Mouse (Mus musculus) forebrain, embryonic 12.5 days (tissue): Measurements from ENCODE around the gene Tns3. TPM values are rescaled to one million over a fixed set of nuclear protein-coding genes. Genes with fewer than 3 reads are reported as not detected.
A peak's percentile ranks its signal among the peaks of the same experiment; 100 is the strongest.

Source experiments
- ATAC-seq: fragments of 200-750 bp; cut with Nextera tagmentation; 2 replicates; pipeline ENCODE4 v1.8.0; 2017; ENCODE audit warnings: moderate TSS enrichment; ENCODE audit not compliant: low FRiP score
- H3K27ac ChIP-seq: fragments of 300-500 bp; sonication (generic); 2 replicates; pipeline ENCODE4 v1.5.1; 2016; ENCODE audit warnings: mild to moderate bottlenecking
- H3K27me3 ChIP-seq: fragments of 300-500 bp; sonication (generic); 2 replicates; pipeline ENCODE4 v1.6.1; 2016; ENCODE audit warnings: mild to moderate bottlenecking
- H3K36me3 ChIP-seq: fragments of 300-500 bp; sonication (generic); replicated peaks from 2 replicates; pipeline ENCODE4 v1.6.1; 2016; ENCODE audit warnings: mild to moderate bottlenecking
- H3K4me1 ChIP-seq: fragments of 300-500 bp; sonication (generic); 2 replicates; pipeline ENCODE4 v1.6.1; 2016
- H3K4me2 ChIP-seq: fragments of 300-500 bp; sonication (generic); 2 replicates; pipeline ENCODE4 v1.6.1; 2016; ENCODE audit warnings: mild to moderate bottlenecking, moderate library complexity
- H3K4me3 ChIP-seq: fragments of 300-500 bp; sonication (generic); replicated peaks from 2 replicates; pipeline ENCODE4 v1.5.1; 2016; ENCODE audit warnings: mild to moderate bottlenecking
- H3K9ac ChIP-seq: fragments of 300-500 bp; sonication (generic); 2 replicates; pipeline ENCODE4 v1.6.1; 2016; ENCODE audit warnings: mild to moderate bottlenecking
- H3K9me3 ChIP-seq: fragments of 300-500 bp; sonication (generic); 2 replicates; pipeline ENCODE4 v1.6.1; 2016
- WGBS: fragments of 180-500 bp; shearing (Covaris S2); methylation state at CpG from one replicate; pipeline ENCODE4 v1.1.7; 2016; 5-methylcytosine and 5-hydroxymethylcytosine counted together
- polyA plus RNA-seq: library from polyadenylated mRNA; unstranded; fragments of >200 nt; fragmentation: Nextera tagmentation; extraction: Ambion mirVana; gene quantifications from 2 replicates; pipeline ENCODE4 v1.2.1, GENCODE M21; 2016

Tns3 gene
- polyA plus RNA-seq, 1 experiment from 2014 or later: 11.4 TPM

- no peaks in the 10 kb centered on the region for H3K27me3 ChIP-seq
- H3K9ac ChIP-seq: no peak overlapping the region
- no peak overlapping the region for H3K4me2 ChIP-seq
- ATAC-seq: no peak
- H3K4me3 ChIP-seq: no peak overlapping the region
- no peaks in the 10 kb centered on the region for H3K9me3 ChIP-seq
- no peaks in the 10 kb centered on the region for H3K36me3 ChIP-seq
- peaks cover 28% of the 10 kb centered on the region for H3K4me1 ChIP-seq
- no peak overlapping the region for H3K27ac ChIP-seq
- 75% methylated on average over 12 of the region's 12 CpGs for WGBS
Measured at GRCm38 (mm10) chr11:8656448-8657393, 7.6 kb downstream of the Tns3 start.

GRCm38 (mm10) chr11:8653800-8654295 lies 10.5 kb downstream of the Tns3 start:
- Histone ChIP-seq H3K4me1 (peaks cover 31% of the 10 kb centered on the region), H3K4me3 (no peak overlapping the region), H3K9me3 (no peaks in the 10 kb centered on the region), H3K27me3 (no peaks in the 10 kb centered on the region), H3K27ac (no peak overlapping the region), H3K36me3 (no peaks in the 10 kb centered on the region), H3K4me2 (no peak overlapping the region), H3K9ac (no peak overlapping the region)
- ATAC-seq: no peak
- WGBS: 80% methylated on average over 13 of the region's 13 CpGs

GRCm38 (mm10) chr11:8652792-8653645 lies 11.3 kb downstream of the Tns3 start:
- H3K4me3 ChIP-seq: no peak overlapping the region
- H3K9me3 ChIP-seq: no peaks in the 10 kb centered on the region
- H3K27ac ChIP-seq: peak overlapping the region; percentile 38; the same call in 1 of the 2 replicates
- ATAC-seq: no peak; the same call in 1 of the 2 replicates
- WGBS: 40% methylated on average over 10 of the region's 10 CpGs
- H3K4me2 ChIP-seq: no peak overlapping the region
- H3K9ac ChIP-seq: no peak overlapping the region
- H3K27me3 ChIP-seq: no peaks in the 10 kb centered on the region
- H3K4me1 ChIP-seq: peaks cover 30% of the 10 kb centered on the region
- H3K36me3 ChIP-seq: no peaks in the 10 kb centered on the region

GRCm38 (mm10) chr11:8652116-8652714 lies 12.1 kb downstream of the Tns3 start:
- Histone ChIP-seq H3K27me3 (no peaks in the 10 kb centered on the region), H3K36me3 (no peaks in the 10 kb centered on the region), H3K9ac (no peak overlapping the region), H3K4me1 (peaks cover 30% of the 10 kb centered on the region), H3K27ac (peak overlapping the region; percentile 38; the same call in 1 of the 2 replicates), H3K9me3 (no peaks in the 10 kb centered on the region), H3K4me3 (no peak overlapping the region), H3K4me2 (no peak overlapping the region)
- peak; percentile 57; the same call in 1 of the 2 replicates for ATAC-seq
- 68% methylated on average over 10 of the region's 10 CpGs for WGBS

GRCm38 (mm10) chr11:8651448-8652035 lies 12.8 kb downstream of the Tns3 start:
- no peaks in the 10 kb centered on the region for H3K27me3 ChIP-seq
- H3K9ac ChIP-seq: no peak overlapping the region
- H3K27ac ChIP-seq: no peak overlapping the region
- H3K9me3 ChIP-seq: no peaks in the 10 kb centered on the region
- H3K4me1 ChIP-seq: peaks cover 30% of the 10 kb centered on the region
- 91% methylated on average over 10 of the region's 10 CpGs for WGBS
- H3K4me3 ChIP-seq: no peak overlapping the region
- no peaks in the 10 kb centered on the region for H3K36me3 ChIP-seq
- ATAC-seq: no peak
- H3K4me2 ChIP-seq: no peak overlapping the region

GRCm38 (mm10) chr11:8645609-8646008 lies 18.7 kb downstream of the Tns3 start:
- Histone ChIP-seq H3K4me3 (no peak overlapping the region), H3K27ac (no peak overlapping the region), H3K9me3 (no peaks in the 10 kb centered on the region), H3K27me3 (no peaks in the 10 kb centered on the region), H3K36me3 (no peaks in the 10 kb centered on the region), H3K4me2 (no peak overlapping the region), H3K9ac (no peak overlapping the region), H3K4me1 (peaks cover 8% of the 10 kb centered on the region; the same call in 1 of the 2 replicates)
- no peak for ATAC-seq
- WGBS: 84% methylated on average over 3 of the region's 3 CpGs

GRCm38 (mm10) chr11:8644272-8644671 lies 20.1 kb downstream of the Tns3 start:
- Histone ChIP-seq H3K4me1 (peaks cover 3% of the 10 kb centered on the region; the same call in 1 of the 2 replicates), H3K4me2 (no peak overlapping the region), H3K9ac (no peak overlapping the region), H3K27ac (no peak overlapping the region), H3K9me3 (no peaks in the 10 kb centered on the region), H3K27me3 (no peaks in the 10 kb centered on the region), H3K36me3 (no peaks in the 10 kb centered on the region), H3K4me3 (no peak overlapping the region)
- WGBS: 95% methylated on average over 2 of the region's 2 CpGs
- ATAC-seq: no peak

- H3K27me3 ChIP-seq: no peaks in the 10 kb centered on the region
- H3K27ac ChIP-seq: no peak overlapping the region
- 34% methylated on average over 10 of the region's 10 CpGs for WGBS
- no peaks in the 10 kb centered on the region for H3K36me3 ChIP-seq
- no peaks in the 10 kb centered on the region for H3K9me3 ChIP-seq
- ATAC-seq: no peak
- H3K4me3 ChIP-seq: no peak overlapping the region
- H3K4me1 ChIP-seq: no peaks in the 10 kb centered on the region; the same call in 1 of the 2 replicates
- no peak overlapping the region for H3K9ac ChIP-seq
- H3K4me2 ChIP-seq: no peak overlapping the region
Measured at GRCm38 (mm10) chr11:8641634-8642277, 22.6 kb downstream of the Tns3 start.

GRCm38 (mm10) chr11:8639726-8640125 lies 24.6 kb downstream of the Tns3 start:
- no peak for ATAC-seq
- 98% methylated on average over 16 of the region's 16 CpGs for WGBS
- Histone ChIP-seq H3K36me3 (no peaks in the 10 kb centered on the region), H3K4me3 (no peak overlapping the region), H3K27ac (no peak overlapping the region), H3K9ac (no peak overlapping the region), H3K4me2 (no peak overlapping the region), H3K4me1 (no peaks in the 10 kb centered on the region; the same call in 1 of the 2 replicates), H3K27me3 (no peaks in the 10 kb centered on the region), H3K9me3 (no peaks in the 10 kb centered on the region)

- Histone ChIP-seq H3K4me1 (no peaks in the 10 kb centered on the region; the same call in 1 of the 2 replicates), H3K9me3 (no peaks in the 10 kb centered on the region), H3K27ac (no peak overlapping the region), H3K4me2 (no peak overlapping the region), H3K27me3 (no peaks in the 10 kb centered on the region), H3K4me3 (no peak overlapping the region), H3K9ac (no peak overlapping the region), H3K36me3 (no peaks in the 10 kb centered on the region)
- 88% methylated on average over 6 of the region's 6 CpGs for WGBS
- no peak for ATAC-seq
Measured at GRCm38 (mm10) chr11:8639007-8639718, 25.2 kb downstream of the Tns3 start.
